Mouse (Mus musculus): ENCODE data around the gene Tspan9. TPM values are rescaled to one million over a fixed set of nuclear protein-coding genes. Genes with fewer than 3 reads are reported as not detected.

The Tspan9 gene
- polyA plus RNA-seq (2016; fragmentation: Nextera tagmentation; extraction: Ambion mirVana): 30.1 and 34.5 TPM in 2 replicates

GRCm38 (mm10) chr6:128143390-128144020, at the start of gene Tspan9:
Tspan9 (minus strand) TSS chr6:128143594.
- Histone ChIP-seq H3K4me3 (replicated peaks) (peak within 1 kb of the TSS; percentile 70), H3K9ac (peak within 1 kb of the TSS; percentile 85), H3K27me3 (peaks cover 16% of the 10 kb centered on the region), H3K9me3 (no peaks in the 10 kb centered on the region), H3K27ac (peak within 1 kb of the TSS; percentile 36; the same call in 1 of the 2 replicates), H3K4me1 (peaks cover 15% of the 10 kb centered on the region), H3K36me3 (replicated peaks) (no peaks in the 10 kb centered on the region), H3K4me2 (peak within 1 kb of the TSS; percentile 83)
- peak; percentile 90 for ATAC-seq (ENCODE audit: low FRiP score)
- WGBS: under 1% methylated on average over 56 of the region's 56 CpGs

- Histone ChIP-seq H3K4me2 (no peak overlapping the region), H3K4me1 (no peaks in the 10 kb centered on the region), H3K27me3 (no peaks in the 10 kb centered on the region), H3K9ac (no peak overlapping the region), H3K4me3 (replicated peaks) (no peak overlapping the region), H3K36me3 (replicated peaks) (no peaks in the 10 kb centered on the region), H3K9me3 (no peaks in the 10 kb centered on the region), H3K27ac (no peak overlapping the region)
- 67% methylated on average over 2 of the region's 2 CpGs for WGBS
- no peak for ATAC-seq (ENCODE audit: low FRiP score)
Measured at GRCm38 (mm10) chr6:128183521-128183920, 40.1 kb upstream of the Tspan9 start.

GRCm38 (mm10) chr6:128181176-128181575, 37.8 kb upstream of the Tspan9 start:
- H3K36me3 ChIP-seq (replicated peaks): no peaks in the 10 kb centered on the region
- H3K4me3 ChIP-seq (replicated peaks): no peak overlapping the region
- no peak overlapping the region for H3K4me2 ChIP-seq
- no peaks in the 10 kb centered on the region for H3K27me3 ChIP-seq
- no peaks in the 10 kb centered on the region for H3K4me1 ChIP-seq
- no peak overlapping the region for H3K27ac ChIP-seq
- H3K9me3 ChIP-seq: no peaks in the 10 kb centered on the region
- no peak overlapping the region for H3K9ac ChIP-seq
- WGBS: 76% methylated on average over 5 of the region's 5 CpGs
- no peak for ATAC-seq (ENCODE audit: low FRiP score)

GRCm38 (mm10) chr6:128179651-128180050, 36.3 kb upstream of the Tspan9 start:
- no peak overlapping the region for H3K27ac ChIP-seq
- H3K4me3 ChIP-seq (replicated peaks): no peak overlapping the region
- 90% methylated on average over 1 of the region's 1 CpGs for WGBS
- H3K4me2 ChIP-seq: no peak overlapping the region
- ATAC-seq (ENCODE audit: low FRiP score): no peak
- no peaks in the 10 kb centered on the region for H3K9me3 ChIP-seq
- no peaks in the 10 kb centered on the region for H3K36me3 ChIP-seq (replicated peaks)
- H3K27me3 ChIP-seq: no peaks in the 10 kb centered on the region
- no peak overlapping the region for H3K9ac ChIP-seq
- no peaks in the 10 kb centered on the region for H3K4me1 ChIP-seq

- WGBS: 63% methylated on average over 5 of the region's 5 CpGs
- Histone ChIP-seq H3K4me1 (no peaks in the 10 kb centered on the region), H3K4me2 (no peak overlapping the region), H3K27ac (no peak overlapping the region), H3K9me3 (no peaks in the 10 kb centered on the region), H3K36me3 (replicated peaks) (no peaks in the 10 kb centered on the region), H3K9ac (no peak overlapping the region), H3K4me3 (replicated peaks) (no peak overlapping the region), H3K27me3 (no peaks in the 10 kb centered on the region)
- no peak for ATAC-seq (ENCODE audit: low FRiP score)
Measured at GRCm38 (mm10) chr6:128179247-128179646, 35.9 kb upstream of the Tspan9 start.

- ATAC-seq (ENCODE audit: low FRiP score): no peak
- no peak overlapping the region for H3K9ac ChIP-seq
- H3K36me3 ChIP-seq (replicated peaks): no peaks in the 10 kb centered on the region
- H3K4me3 ChIP-seq (replicated peaks): no peak overlapping the region
- no peak overlapping the region for H3K27ac ChIP-seq
- no peaks in the 10 kb centered on the region for H3K4me1 ChIP-seq
- H3K4me2 ChIP-seq: no peak overlapping the region
- H3K9me3 ChIP-seq: no peaks in the 10 kb centered on the region
- WGBS: 90% methylated on average over 2 of the region's 2 CpGs
- H3K27me3 ChIP-seq: no peaks in the 10 kb centered on the region
Measured at GRCm38 (mm10) chr6:128178681-128179080, 35.3 kb upstream of the Tspan9 start.

- no peaks in the 10 kb centered on the region for H3K4me1 ChIP-seq
Measured at GRCm38 (mm10) chr6:128168785-128169679, 25.6 kb upstream of the Tspan9 start.

GRCm38 (mm10) chr6:128165564-128165963, 22.2 kb upstream of the Tspan9 start:
- ATAC-seq (ENCODE audit: low FRiP score): no peak
- no peaks in the 10 kb centered on the region for H3K4me1 ChIP-seq
- no peak overlapping the region for H3K4me2 ChIP-seq
- no peaks in the 10 kb centered on the region for H3K9me3 ChIP-seq
- no peak overlapping the region for H3K4me3 ChIP-seq (replicated peaks)
- H3K36me3 ChIP-seq (replicated peaks): no peaks in the 10 kb centered on the region
- H3K9ac ChIP-seq: no peak overlapping the region
- 69% methylated on average over 2 of the region's 2 CpGs for WGBS
- H3K27ac ChIP-seq: no peak overlapping the region
- H3K27me3 ChIP-seq: no peaks in the 10 kb centered on the region

More at GRCm38 (mm10) chr6:128168785-128169679, 25.6 kb upstream of the Tspan9 start:
- Histone ChIP-seq H3K4me2 (no peak overlapping the region), H3K9me3 (no peaks in the 10 kb centered on the region), H3K27me3 (no peaks in the 10 kb centered on the region), H3K9ac (no peak overlapping the region), H3K27ac (no peak overlapping the region), H3K4me3 (replicated peaks) (no peak overlapping the region), H3K36me3 (replicated peaks) (no peaks in the 10 kb centered on the region)
- no peak for ATAC-seq (ENCODE audit: low FRiP score)
- 59% methylated on average over 6 of the region's 6 CpGs for WGBS

DNA sequence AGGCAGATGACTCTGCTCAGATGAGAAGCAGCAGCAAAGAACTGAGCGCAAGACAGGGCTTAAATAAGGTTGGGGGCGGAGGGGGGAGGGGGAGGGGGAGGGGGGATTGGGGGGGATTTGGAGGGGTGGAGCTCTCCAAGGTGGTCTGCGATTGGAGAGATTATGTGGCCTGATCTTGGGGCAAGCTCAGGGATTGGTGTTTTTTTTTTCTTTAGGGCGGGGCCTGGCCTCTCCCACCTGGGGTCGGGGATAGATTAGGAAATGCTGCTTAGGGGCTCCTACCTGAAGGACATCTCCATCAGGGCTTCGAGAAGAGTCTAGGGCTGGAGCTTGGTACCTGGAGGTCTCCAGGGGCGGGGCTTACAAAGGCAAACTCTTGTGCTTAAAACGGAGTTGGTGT, 21.2 kb upstream of the Tspan9 start:
- no peaks in the 10 kb centered on the region for H3K36me3 ChIP-seq (replicated peaks)
- ATAC-seq (ENCODE audit: low FRiP score): no peak
- WGBS: 87% methylated on average over 8 of the region's 8 CpGs

GRCm38 (mm10) chr6:128159092-128159491, 15.7 kb upstream of the Tspan9 start:
- H3K4me2 ChIP-seq: no peak overlapping the region
- no peak overlapping the region for H3K9ac ChIP-seq
- H3K27ac ChIP-seq: no peak overlapping the region
- H3K27me3 ChIP-seq: no peaks in the 10 kb centered on the region
- no peak overlapping the region for H3K4me3 ChIP-seq (replicated peaks)
- H3K9me3 ChIP-seq: no peaks in the 10 kb centered on the region
- WGBS: 88% methylated on average over 6 of the region's 6 CpGs
- 0 out of 2 replicates have a peak, but pooled peaks cover 5% of the 10 kb centered on the region for H3K4me1 ChIP-seq
- no peak for ATAC-seq (ENCODE audit: low FRiP score)
- no peaks in the 10 kb centered on the region for H3K36me3 ChIP-seq (replicated peaks)

More for the DNA sequence above, 21.2 kb upstream of the Tspan9 start:
- Histone ChIP-seq H3K27me3 (no peaks in the 10 kb centered on the region), H3K4me1 (no peaks in the 10 kb centered on the region), H3K27ac (no peak overlapping the region), H3K9me3 (no peaks in the 10 kb centered on the region), H3K4me2 (no peak overlapping the region), H3K4me3 (replicated peaks) (no peak overlapping the region), H3K9ac (no peak overlapping the region)

GRCm38 (mm10) chr6:128158031-128158430, 14.6 kb upstream of the Tspan9 start:
- no peak overlapping the region for H3K27ac ChIP-seq
- H3K27me3 ChIP-seq: no peaks in the 10 kb centered on the region
- no peaks in the 10 kb centered on the region for H3K9me3 ChIP-seq
- 0 out of 2 replicates have a peak, but pooled peaks cover 5% of the 10 kb centered on the region for H3K4me1 ChIP-seq
- H3K36me3 ChIP-seq (replicated peaks): no peaks in the 10 kb centered on the region
- H3K9ac ChIP-seq: no peak overlapping the region
- no peak overlapping the region for H3K4me3 ChIP-seq (replicated peaks)
- H3K4me2 ChIP-seq: no peak overlapping the region
- 59% methylated on average over 12 of the region's 12 CpGs for WGBS
- ATAC-seq (ENCODE audit: low FRiP score): no peak

DNA sequence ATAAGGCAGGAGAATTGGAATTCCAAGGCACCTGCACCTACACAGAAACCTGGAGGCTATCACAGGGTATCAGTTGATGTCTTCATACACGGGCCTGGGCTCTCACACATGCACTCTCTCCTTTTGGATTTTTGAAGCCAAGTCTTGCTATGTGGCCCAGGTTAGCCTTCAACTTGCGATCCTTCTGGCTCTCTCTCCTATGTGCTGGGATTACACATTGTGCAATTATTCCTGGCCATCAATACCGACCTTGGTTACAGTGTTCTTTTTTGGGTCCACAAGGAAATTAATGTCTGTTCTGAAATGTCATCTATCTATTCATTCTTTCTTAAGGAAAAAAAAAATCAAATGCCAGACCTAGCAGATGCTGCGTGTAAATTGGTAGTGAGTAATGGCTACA, 13.1 kb upstream of the Tspan9 start:
- Histone ChIP-seq H3K4me3 (replicated peaks) (no peak overlapping the region), H3K4me2 (no peak overlapping the region), H3K9ac (no peak overlapping the region), H3K4me1 (0 out of 2 replicates have a peak, but pooled peaks cover 5% of the 10 kb centered on the region), H3K9me3 (no peaks in the 10 kb centered on the region), H3K27me3 (no peaks in the 10 kb centered on the region), H3K27ac (no peak overlapping the region), H3K36me3 (replicated peaks) (no peaks in the 10 kb centered on the region)
- 81% methylated on average over 4 of the region's 4 CpGs for WGBS
- no peak for ATAC-seq (ENCODE audit: low FRiP score)

All from forebrain, embryonic 12.5 days (tissue).